Mouse (Mus musculus): ENCODE results near the gene Immp2l.

Gene Immp2l

DNA sequence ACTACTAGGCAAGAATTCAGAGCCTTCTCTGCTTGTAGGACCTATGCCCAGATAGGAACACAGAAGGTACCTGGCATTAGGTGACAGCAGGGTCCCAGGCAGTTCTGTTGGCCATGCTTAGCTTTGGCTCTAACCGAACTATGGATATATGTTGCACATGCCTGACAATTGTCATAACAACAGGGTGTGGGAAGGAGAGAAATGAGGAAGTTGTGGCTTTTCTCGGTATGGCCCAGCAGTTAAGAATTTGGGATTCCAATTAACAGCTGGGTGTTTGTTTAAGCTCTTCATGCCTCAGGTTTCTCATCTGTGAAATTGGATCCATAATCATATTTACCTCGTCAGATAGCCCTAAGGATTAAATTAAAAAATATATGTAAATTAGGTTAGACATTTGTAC is 854.6 kb downstream of the Immp2l start:
- no peak for DNase-seq

DNA sequence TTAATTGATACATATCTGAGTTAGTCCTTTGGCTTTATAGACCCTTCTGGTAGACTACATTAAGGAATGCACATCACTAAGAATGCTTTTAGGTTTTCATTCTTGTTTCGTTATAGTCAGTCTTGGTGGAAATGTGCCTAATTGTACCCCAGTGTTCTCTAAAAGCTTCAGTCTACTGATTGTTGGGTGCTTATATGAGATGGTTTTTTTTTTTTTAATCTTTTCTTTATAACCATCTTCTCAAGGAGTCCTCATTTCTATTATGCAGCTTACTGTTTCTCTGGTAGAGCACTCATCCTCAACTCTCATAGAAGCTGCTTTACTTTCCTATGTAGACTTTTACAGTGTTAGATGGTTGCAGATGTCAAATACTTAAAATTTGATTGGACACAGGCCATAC is 855.1 kb downstream of the Immp2l start:
- DNase-seq: no peak

DNA sequence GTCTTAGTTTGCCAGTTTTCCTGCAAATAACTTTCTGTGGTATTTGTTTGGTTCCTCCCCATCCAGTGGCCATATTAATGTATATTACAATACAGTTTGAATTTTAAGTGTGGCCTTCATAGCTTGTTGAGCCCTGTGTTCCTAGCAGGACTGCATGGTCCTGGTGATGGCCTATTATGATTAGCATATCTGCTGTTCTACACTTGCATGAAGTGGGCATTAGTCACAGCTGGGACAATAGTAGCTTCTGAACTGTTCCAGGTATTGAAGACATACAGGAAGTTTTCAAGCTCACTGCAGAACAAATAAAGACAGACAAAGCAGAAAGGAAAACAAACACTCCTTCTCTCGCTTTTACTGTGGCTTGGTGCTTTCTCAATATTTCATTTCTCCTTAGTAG is 855.5 kb downstream of the Immp2l start:
- no peak for DNase-seq

DNA sequence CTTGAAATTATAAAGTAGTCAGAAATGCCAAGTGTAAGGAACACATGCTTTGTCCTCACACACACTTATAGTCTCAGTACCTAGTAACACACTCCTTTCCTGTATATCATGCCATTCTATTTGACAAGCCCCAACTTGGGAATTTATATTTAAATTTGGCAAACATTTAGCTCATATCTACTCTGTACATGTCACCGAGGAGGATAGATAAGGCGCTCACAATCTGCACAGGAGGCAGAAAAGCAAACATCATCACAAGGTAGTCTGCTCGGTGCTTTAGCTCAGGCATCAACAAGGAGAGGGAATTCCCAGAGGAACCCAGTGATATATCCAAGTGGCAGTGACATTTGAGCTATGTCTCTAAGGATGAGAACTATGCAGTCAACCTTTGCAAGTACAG is 856.9 kb downstream of the Immp2l start:
- no peak for DNase-seq

DNA sequence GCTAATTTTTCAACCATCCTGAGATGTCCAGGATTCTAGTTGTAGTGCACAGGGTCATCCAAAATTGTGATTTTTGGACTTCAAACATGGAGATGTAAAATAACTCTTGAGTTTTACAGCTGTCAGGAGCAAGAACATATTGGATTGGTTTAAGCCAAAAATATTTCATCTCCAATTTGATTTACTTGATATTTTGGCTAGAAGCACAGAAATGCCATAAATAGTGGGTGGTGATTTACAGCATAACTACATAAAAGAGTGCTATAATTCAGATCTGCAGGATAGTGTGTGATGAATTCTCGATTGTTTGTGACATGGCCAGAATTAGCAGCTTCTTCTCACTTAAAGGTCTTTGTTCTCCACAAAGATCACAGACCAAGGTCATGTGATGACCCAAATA is 884.1 kb downstream of the Immp2l start:
- no peak for DNase-seq

DNA sequence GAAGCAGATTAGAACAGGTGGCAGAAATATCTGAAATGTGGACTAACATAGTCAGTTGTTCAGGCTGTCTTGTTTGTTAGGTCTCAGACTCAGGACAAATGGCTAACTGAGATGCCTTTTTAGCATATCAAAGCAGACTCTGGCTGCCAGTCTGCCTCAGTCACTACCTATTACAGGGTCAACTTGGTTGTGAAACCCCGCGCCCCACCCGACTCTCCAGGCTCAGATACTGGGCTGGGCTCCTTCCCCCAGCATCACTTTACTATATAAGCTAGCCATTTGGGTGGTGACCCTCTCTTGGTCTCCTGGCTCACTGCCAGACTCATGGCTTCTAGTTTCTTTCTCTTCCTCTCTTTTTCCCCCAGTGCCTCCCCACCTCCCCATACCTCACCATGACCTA is 887.7 kb downstream of the Immp2l start:
- no peak for DNase-seq

DNA sequence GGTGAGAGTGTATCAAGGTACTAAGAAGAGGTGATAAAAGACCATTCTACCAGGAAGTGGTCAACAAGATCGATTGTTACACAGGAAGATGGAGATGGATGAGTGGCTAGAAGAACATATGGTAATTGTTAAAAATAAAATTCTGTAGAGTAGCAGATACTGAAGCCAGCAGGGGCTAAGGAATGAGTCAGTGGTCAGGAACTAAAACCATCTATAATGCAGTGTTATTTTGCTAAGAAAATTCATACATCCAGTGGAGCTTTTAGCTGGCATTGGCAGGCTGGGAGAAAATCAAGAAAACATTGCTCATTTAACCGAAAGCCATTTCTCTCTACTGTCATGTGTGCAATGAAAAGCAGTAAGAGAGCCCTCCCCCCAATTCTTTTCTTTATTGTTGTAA is 913.9 kb downstream of the Immp2l start:
- no peak for DNase-seq

DNA sequence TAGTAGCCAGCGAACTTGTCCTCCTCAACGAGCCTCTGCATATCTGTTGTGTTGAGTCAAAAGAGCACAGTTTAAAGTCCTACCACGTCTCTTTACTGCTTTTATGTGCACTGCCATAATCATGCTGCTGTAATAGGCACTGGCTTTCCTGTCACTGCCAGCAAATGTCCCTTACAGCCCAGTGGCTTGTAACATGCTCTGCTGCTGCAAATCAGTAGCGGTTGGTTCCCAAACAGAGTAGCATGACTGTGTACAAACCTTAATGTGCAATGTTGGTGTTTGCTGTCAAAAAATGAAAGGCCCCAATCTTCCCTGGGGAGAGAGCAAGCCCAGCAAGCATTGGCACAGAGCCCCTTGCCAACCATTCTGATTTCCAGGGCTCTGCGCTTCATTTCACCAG is 918.0 kb downstream of the Immp2l start:
- DNase-seq: no peak

DNA sequence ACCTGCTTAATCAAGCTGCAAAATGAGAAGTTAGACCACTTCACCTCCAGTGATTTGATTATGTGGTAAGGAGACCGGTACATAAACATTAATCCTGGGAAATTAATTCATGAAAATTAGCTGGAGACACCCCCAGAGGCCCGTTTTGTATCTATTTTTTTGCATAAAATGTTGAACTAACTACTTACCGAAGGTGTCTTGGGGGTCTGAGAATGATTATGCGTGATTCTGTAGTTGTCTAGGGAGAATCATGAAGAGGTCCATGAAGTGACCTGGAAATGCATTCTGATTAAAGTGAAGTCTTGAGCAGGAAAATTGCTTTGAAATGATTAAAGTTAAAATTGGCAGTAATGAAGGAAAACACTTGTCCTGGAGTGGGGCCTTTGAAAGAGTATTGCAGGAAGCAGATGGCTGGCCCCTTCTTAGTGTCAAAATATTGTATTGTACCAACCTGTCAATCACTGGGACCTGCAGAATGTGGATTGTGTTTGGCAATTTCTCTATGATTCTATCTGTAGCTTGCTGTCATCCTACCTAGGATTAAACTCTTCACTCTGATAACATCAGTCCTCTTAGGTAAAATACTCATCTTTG is 920.3 kb downstream of the Immp2l start:
- no peak for DNase-seq

DNA sequence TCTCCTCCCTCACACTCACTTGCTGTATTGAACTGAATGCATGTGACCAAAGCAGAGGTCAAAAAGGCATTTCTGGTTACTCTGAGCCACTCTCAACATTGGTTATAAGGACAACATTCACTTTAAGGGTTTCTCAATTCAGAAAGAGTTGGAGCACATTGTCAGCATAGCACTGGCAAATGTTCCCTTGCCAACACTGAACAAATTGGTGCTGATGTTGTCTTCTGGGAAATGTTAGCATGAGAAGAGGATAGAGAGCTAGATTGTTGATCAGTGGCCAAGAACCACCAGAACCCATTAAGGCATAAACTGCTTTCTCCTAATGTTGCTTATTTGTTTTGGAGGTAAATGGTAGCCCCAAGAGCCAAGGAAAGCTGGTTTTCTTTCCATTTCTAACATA is 922.6 kb downstream of the Immp2l start:
- DNase-seq: no peak

DNA sequence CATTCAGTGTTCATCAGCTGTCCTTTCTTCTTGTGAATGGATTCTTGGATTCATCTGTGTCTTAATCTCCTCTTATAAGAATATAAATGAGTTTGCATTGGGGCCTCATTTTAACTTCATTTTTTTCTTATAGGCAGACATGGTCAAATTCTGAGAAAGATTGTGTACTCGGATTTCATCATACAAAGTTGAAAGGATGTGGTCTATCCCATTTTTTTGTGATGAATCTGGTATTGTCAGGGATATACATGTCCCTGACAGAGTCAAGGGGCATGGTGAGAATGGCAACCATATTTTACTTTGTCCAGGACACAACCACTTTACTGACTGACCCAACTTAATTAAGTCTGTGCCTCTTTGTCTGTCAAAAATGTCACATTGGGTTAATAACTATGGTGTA is 925.5 kb downstream of the Immp2l start:
- DNase-seq: no peak

DNA sequence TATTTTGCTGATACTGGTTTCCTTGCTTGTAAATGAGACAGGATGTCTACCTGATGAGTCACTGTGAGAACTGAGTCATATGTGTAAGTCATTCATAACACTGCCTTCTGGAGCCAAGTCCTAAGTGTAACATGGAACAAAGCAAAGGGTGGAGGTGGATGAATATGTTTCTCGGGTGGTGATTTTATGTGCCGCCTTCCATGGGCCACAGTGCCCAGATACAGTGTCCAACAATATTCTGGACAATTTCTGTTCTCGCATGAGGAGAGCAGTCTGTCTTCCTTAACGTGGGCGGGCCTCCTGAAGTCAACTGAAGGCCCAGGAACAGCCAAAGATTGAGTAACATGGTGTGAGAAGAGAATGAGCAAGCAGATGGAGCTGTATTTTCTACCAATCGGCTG is 926.0 kb downstream of the Immp2l start:
- DNase-seq: no peak

DNA sequence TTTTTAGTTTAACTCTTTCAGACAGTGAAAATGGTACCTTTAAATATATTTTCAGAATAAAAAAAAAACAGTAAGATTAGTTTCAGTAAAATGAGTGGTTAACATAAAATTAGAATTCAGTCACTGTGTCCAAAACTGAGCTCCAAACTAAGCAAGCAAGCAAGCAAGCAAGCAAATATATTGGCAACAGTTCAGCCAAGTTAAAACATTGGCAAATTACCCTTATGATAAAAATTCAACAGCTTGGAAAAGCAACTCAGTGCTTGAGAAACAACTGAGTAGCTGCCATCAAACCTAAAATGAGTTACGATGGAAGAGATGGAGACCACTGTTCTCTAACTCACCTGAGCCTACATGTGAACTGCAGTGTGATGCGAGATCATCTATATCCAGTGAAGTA is 926.8 kb downstream of the Immp2l start:
- no peak for DNase-seq

DNA sequence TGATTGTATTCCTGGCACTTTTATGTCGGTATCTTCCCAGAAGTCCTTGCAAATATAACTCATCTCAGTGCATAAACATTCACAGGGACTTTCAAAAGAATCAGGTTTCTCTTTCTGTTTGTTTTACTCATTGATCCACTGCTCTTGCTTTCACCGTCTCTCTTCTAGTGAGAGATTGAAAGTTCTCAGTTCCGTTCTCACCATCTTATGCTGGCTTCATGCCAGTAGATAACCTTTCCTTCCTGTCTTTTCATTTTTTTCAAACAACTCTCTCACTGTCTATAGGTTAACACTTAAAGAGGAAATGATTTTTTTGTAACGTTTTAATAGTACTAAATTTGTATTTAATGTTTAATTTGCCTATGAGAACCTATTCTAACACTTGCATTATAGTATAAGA is 937.1 kb downstream of the Immp2l start:
- no peak for DNase-seq

DNA sequence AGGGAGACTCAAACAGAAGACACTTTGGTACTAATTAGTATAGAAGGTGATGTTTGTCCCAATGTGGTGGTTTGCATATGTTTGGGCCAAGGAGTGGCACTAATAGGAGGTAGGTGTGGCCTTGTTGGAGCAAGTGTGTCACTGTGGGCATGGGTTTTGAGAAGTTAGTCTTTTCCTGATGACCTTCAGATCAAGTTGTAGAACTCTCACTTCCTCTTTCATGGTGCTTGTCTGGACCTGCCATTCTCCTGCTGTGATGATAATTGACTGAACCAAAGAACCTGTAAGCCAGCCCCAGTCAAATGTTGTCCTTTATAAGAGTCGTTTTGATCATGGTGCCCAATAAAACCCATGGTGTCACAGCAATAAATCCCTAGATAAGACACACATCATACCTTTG is 967.5 kb downstream of the Immp2l start:
- no peak for DNase-seq

Measured in embryo, embryonic 11 days (tissue).